Mouse (Mus musculus) megakaryocyte, embryonic 14.5 days (primary cell): Measurements from ENCODE around the gene A130010J15Rik.

Source experiments
- FLI1 ChIP-seq: IDR thresholded peaks from 2 replicates; pipeline ENCODE4 v1.6.1; 2012; ENCODE audit warnings: low read length, inconsistent platforms, mixed read lengths
- GATA1 ChIP-seq: IDR thresholded peaks from 3 replicates; pipeline ENCODE4 v1.6.1; 2012; ENCODE audit warnings: mixed read lengths, low read length, inconsistent platforms, borderline replicate concordance

DNA sequence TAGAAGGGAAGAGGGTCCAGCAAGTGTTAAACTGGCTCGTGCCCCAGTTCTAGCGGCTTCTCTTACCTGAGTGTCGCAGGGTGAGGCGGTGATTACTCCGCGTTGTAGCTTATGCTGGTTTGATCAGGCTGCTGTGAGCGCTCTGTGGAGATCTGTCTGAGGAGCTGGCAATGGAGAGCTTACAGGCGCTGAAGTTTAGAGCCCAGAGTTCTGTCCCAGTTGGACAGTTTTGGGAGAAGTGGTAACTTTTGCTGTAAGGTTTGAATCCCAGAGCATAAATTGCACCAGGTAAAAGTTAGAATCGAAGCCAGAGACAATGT lies 5.9 kb downstream of the A130010J15Rik start:
- no peak for TF ChIP-seq GATA1
- no peak for TF ChIP-seq FLI1
